Mouse (Mus musculus) erythroblast, embryonic 14.5 days (primary cell): ENCODE measurements around the gene Zbtb22. TPM values are rescaled to one million over a fixed set of nuclear protein-coding genes. Genes with fewer than 3 reads are reported as not detected.

Experiments
- H3K27me3 ChIP-seq: 2 replicates; pipeline ENCODE4 v1.6.1; 2012; ENCODE audit warnings: inconsistent platforms; ENCODE audit not compliant: control insufficient read depth
- H3K36me3 ChIP-seq: 2 replicates; pipeline ENCODE4 v1.6.1; 2012; ENCODE audit warnings: mild to moderate bottlenecking, inconsistent platforms; ENCODE audit not compliant: control insufficient read depth
- H3K4me1 ChIP-seq: 2 replicates; pipeline ENCODE4 v1.6.1; 2012; ENCODE audit warnings: inconsistent platforms; ENCODE audit not compliant: control insufficient read depth
- H3K4me3 ChIP-seq: replicated peaks from 2 replicates; pipeline ENCODE3; 2012; ENCODE audit warnings: moderate library complexity, mild to moderate bottlenecking, inconsistent platforms
- H3K9me3 ChIP-seq: 2 replicates; pipeline ENCODE4 v1.6.1; 2012; ENCODE audit warnings: low read length, inconsistent platforms, mixed read lengths; ENCODE audit not compliant: control insufficient read depth
- GATA1 ChIP-seq: IDR thresholded peaks from 2 replicates; pipeline ENCODE4 v1.6.1; 2012; ENCODE audit warnings: low read length, inconsistent platforms, mixed read lengths
- TAL1 ChIP-seq: IDR thresholded peaks from 3 replicates; pipeline ENCODE4 v1.6.1; 2012; ENCODE audit warnings: low read length, inconsistent platforms, mixed read lengths
- polyA plus RNA-seq: library from polyadenylated mRNA; stranded (reverse); fragments of >175 nt; gene quantifications from 2 replicates; pipeline ENCODE4 v1.2.3, GENCODE M21; 2012

The Zbtb22 gene
- polyA plus RNA-seq, 1 experiment, result 5.6 TPM

DNA sequence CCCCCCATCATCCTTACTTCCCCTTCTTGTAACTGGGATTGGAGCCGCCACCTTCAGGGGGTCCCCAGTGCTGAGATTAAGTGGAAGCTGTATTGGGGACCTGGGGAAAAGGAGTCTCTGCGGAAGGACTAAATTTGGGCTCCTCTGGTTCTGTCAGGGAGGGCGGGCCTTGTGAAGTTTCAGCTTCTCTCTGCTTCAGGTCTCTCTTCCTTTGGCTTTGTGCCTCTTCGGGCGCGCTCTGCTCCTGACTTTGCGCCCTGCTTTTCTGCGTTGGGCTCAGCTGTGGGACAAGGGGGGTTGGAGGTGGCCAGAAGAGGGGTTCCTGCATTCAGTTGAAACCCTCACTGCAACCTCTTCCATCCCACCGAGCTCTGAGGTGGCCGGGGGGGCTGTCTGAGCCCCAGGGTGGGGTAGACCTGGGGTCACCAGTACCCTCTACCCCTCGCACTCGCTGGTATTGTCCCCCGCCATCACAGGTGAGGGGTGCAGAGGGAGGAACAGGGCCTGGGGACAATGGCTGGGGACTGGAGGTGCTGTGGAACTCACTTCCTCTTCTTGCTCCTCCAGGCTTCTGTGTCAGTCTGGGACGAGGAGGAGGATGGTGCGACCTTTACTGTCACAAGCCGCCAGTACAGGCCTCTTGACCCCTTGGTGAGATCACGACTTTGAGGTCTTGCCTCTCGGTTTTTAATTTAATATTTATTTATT lies 15.6 kb downstream of the Zbtb22 start:
- Histone ChIP-seq H3K4me3 (peak overlapping the region; percentile 95), H3K36me3 (peaks cover 48% of the 10 kb centered on the region), H3K4me1 (peaks cover 73% of the 10 kb centered on the region), H3K9me3 (peaks cover 11% of the 10 kb centered on the region), H3K27me3 (peaks cover 2% of the 10 kb centered on the region; the same call in 1 of the 2 replicates)
- no peak for TF ChIP-seq TAL1

DNA sequence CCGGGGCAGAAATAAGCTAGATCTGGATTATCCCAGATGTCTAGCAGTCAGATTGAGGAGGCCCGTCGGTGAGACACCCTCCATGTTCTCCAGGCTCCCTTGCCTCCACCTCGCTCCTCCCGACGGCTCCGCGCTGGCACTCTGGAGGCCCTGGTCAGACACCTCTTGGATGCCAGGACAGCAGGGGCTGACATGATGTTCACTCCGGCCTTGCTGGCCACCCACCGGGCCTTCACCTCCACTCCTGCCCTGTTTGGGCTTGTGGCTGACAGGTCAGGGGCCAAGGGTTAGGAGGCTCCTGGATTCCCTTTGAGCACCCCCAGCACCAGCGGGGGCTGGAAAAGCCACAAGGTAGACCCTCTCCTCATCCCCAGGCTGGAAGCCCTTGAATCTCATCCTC lies 16.2 kb downstream of the Zbtb22 start:
- TF ChIP-seq TAL1, result no peak
- TF ChIP-seq GATA1, result no peak
- peaks cover 11% of the 10 kb centered on the region for H3K9me3 ChIP-seq
- peaks cover 74% of the 10 kb centered on the region for H3K4me1 ChIP-seq

DNA sequence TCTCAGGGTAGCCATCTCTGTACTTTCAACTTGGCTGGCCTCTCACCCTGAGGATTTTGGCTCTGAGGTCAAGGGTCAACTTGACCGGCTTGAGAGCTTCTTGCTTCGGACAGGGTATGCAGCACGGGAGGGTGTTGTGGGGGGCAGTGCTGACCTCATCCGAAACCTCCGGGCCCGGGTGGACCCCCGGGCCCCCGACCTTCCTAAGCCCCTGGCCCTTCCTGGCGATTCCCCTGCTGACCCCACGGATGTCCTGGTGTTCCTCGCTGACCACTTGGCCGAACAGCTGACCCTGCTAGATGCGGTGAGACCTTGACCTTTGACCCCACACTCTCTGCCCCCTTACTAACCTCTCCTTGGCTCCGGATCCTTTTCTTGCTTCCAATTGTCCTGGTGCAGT lies 16.7 kb downstream of the Zbtb22 start:
- TF ChIP-seq TAL1 (no peak), GATA1 (no peak)
- H3K9me3 ChIP-seq, result peaks cover 11% of the 10 kb centered on the region
- H3K36me3 ChIP-seq, result peaks cover 47% of the 10 kb centered on the region
- H3K27me3 ChIP-seq, result peaks cover 2% of the 10 kb centered on the region; the same call in 1 of the 2 replicates
- H3K4me1 ChIP-seq, result peaks cover 76% of the 10 kb centered on the region
- H3K4me3 ChIP-seq, result no peak overlapping the region

More for the DNA sequence above, 16.2 kb downstream of the Zbtb22 start:
- Histone ChIP-seq H3K27me3 (peaks cover 2% of the 10 kb centered on the region; the same call in 1 of the 2 replicates), H3K4me3 (no peak overlapping the region), H3K36me3 (peaks cover 47% of the 10 kb centered on the region)

DNA sequence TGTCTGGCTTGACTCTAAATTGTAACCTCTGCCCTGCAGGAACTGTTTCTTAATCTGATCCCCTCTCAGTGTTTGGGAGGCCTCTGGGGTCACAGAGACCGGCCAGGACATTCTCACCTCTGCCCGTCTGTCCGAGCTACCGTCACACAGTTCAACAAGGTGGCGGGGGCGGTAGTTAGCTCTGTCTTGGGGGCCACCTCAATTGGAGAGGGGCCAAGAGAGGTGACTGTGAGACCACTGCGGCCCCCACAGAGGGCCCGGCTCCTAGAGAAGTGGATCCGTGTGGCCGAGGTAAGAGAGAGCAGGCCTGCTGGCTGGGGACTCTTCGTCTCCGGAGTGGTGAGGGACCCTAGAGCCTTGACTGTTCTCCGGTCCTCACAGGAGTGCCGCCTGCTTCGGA lies 17.3 kb downstream of the Zbtb22 start:
- Histone ChIP-seq H3K4me3 (no peak overlapping the region), H3K9me3 (peaks cover 11% of the 10 kb centered on the region), H3K36me3 (peaks cover 45% of the 10 kb centered on the region), H3K27me3 (peaks cover 2% of the 10 kb centered on the region; the same call in 1 of the 2 replicates), H3K4me1 (peaks cover 71% of the 10 kb centered on the region)
- no peak for TF ChIP-seq GATA1
- TF ChIP-seq TAL1, result no peak

DNA sequence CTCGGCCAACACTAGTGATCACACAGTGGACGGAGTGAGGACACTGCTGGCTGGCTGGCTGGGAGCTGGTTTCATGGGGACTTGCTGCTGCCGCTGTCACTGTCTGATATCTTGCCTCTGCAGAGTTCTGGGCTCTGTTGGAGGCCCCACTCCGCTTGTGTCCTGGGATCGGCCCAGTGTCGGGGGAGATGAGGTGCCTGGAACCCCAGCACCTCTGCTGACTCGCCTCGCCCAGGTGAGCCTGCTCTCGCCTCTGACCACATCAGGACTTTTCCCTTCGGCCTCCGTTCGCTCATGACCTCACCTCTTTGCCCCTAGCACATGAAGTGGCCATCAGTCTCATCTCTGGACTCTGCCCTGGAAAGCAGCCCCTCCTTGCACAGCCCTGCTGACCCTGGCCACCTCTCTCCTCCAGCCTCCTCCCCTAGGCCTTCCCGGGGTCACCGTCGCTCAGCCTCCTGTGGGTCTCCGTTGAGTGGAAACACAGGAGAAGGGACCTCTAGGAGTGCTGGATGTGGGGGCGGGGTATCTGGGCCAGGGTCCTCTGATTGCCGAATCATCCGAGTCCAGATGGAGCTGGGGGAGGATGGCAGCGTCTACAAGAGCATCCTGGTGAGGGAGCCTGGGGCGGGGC lies 19.8 kb downstream of the Zbtb22 start:
- H3K4me1 ChIP-seq, result peaks cover 64% of the 10 kb centered on the region
- TF ChIP-seq TAL1 (no peak), GATA1 (no peak)
- no peak overlapping the region for H3K4me3 ChIP-seq

DNA sequence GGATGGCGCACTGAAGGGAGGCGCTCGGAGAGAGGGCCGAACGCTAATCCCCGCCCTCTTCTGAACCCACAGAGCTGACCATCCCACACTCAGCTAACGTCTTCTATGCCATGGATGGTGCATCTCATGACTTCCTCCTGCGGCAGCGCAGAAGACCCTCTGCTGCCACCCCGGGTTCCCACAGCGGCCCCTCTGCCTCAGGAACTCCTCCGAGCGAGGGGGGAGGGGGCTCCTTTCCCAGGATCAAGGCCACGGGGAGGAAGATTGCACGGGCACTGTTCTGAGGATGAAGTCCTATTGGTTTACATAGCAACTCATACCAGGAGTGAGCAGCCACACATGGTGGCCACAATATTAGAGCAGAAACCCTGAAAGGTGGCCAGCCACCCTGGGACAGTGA lies 21.3 kb downstream of the Zbtb22 start:
- H3K27me3 ChIP-seq, result no peaks in the 10 kb centered on the region
- H3K4me3 ChIP-seq, result no peak overlapping the region
- H3K4me1 ChIP-seq, result peaks cover 66% of the 10 kb centered on the region
- TF ChIP-seq TAL1 (no peak), GATA1 (no peak)
- peaks cover 11% of the 10 kb centered on the region for H3K9me3 ChIP-seq
- H3K36me3 ChIP-seq, result peaks cover 57% of the 10 kb centered on the region

More for the DNA sequence above, 19.8 kb downstream of the Zbtb22 start:
- peaks cover 57% of the 10 kb centered on the region for H3K36me3 ChIP-seq
- H3K9me3 ChIP-seq, result peaks cover 11% of the 10 kb centered on the region
- peaks cover 1% of the 10 kb centered on the region; the same call in 1 of the 2 replicates for H3K27me3 ChIP-seq

DNA sequence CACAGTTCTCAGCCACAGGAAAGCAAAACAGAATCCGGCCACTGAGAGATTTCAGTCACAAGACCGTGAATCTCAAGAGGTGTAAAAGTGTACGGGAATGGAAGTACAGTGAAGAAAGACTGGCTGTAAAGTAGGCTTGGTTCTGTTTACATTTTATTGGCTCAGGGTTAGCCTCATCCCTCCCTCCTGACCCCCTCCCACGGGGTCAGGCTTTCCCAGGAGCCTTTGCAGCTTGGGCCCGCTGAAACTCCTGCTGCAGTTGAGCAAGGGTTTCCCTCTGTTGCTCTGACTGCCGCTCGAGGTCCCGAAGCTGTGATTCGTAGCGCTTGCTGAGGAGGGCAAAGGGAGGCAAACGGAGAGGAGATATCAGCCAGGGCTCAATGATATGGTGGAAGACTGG lies 23.1 kb downstream of the Zbtb22 start:
- Histone ChIP-seq H3K4me3 (peak overlapping the region; percentile 96), H3K27me3 (no peaks in the 10 kb centered on the region), H3K9me3 (no peaks in the 10 kb centered on the region), H3K36me3 (peaks cover 52% of the 10 kb centered on the region), H3K4me1 (peaks cover 62% of the 10 kb centered on the region)
- TF ChIP-seq TAL1 (no peak), GATA1 (no peak)

DNA sequence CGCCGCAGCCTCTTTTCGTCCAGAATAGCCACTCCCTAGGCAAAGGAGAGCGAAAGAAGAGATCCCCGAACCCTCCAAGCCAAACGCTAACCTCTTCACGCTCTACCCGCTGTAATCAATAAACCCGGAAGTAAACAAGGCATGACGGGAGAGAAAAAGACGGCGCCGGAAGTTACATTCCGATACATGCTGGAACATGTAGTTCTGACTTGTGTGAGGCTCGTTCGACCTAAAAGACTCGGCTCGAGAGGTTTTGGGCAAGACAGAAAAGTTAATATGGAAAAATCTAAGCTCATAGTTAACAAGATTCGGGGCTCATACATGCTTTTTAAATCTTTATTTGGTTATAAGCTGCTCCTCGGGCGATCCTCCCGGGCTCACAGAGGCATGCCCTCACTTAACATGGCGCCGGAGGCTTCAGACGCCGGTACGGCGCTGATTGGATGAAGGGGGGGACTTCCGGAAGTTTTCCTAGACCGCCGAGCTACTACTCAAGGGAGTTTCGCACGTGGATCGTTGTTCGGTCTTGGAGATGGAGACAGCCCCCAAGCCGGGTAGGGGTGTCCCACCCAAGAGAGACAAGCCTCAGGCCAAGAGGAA lies 24.6 kb downstream of the Zbtb22 start, which contains the start of the genes Pfdn6 and Wdr46:
TSS of gene Pfdn6 (minus strand) at position 138 of the 600 bp plus-strand sequence.
TSS of gene Wdr46 (plus strand) at position 455 of the 600 bp plus-strand sequence.
- H3K36me3 ChIP-seq, result peaks cover 58% of the 10 kb centered on the region
- TF ChIP-seq GATA1 (no peak), TAL1 (no peak)
- H3K27me3 ChIP-seq, result no peaks in the 10 kb centered on the region
- H3K9me3 ChIP-seq, result no peaks in the 10 kb centered on the region
- H3K4me1 ChIP-seq, result peaks cover 53% of the 10 kb centered on the region
- peak within 1 kb of the TSS; percentile 96 for H3K4me3 ChIP-seq

DNA sequence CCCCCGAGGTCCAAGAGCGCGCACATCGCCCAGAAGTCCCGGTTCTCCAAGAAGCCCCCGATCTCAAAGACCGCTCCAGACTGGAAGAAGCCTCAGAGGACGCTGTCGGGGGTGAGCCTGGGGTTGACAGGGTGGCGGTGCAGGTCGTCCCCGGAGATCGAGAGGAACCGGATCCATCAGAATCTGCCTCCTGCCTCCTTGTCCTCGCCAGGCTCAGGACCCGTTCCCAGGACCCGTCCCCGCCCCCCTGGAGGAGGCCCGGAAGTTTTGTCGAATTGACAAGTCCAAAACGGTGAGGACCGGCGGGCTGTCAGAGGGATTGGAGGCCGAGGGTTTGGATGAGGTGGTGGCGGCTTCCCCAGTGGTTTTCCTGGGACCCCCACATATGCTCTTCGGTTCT lies 25.3 kb downstream of the Zbtb22 start:
- Histone ChIP-seq H3K36me3 (peaks cover 57% of the 10 kb centered on the region), H3K4me1 (peaks cover 46% of the 10 kb centered on the region), H3K27me3 (no peaks in the 10 kb centered on the region), H3K4me3 (peak overlapping the region; percentile 96), H3K9me3 (no peaks in the 10 kb centered on the region)
- no peak for TF ChIP-seq GATA1
- no peak for TF ChIP-seq TAL1
